Mouse (Mus musculus) frontal cortex, postnatal 14 days (tissue): ENCODE measurements around the gene Hspa12a.

ENCODE experiments used
- DNase-seq, 2 experiments: peaks; one replicate each; pipeline ENCODE4 v3.0.0; 2022; ENCODE audit warnings: low spot score in 2 of 2

The Hspa12a gene

GRCm38 (mm10) chr19:58860255-58861173, 82.9 kb downstream of the Hspa12a start:
- DNase-seq = peak; percentile 71 to 80

GRCm38 (mm10) chr19:58859831-58860254, 83.6 kb downstream of the Hspa12a start:
- peak in 1 of 2 experiments; percentile 27 for DNase-seq

- peak in 1 of 2 experiments; percentile 24 for DNase-seq
Measured at GRCm38 (mm10) chr19:58859357-58859756, 84.1 kb downstream of the Hspa12a start.

GRCm38 (mm10) chr19:58856129-58856855, 87.2 kb downstream of the Hspa12a start:
- DNase-seq = no peak

GRCm38 (mm10) chr19:58854899-58855298, 88.6 kb downstream of the Hspa12a start:
- DNase-seq = no peak

GRCm38 (mm10) chr19:58853036-58853735, 90.3 kb downstream of the Hspa12a start:
- no peak for DNase-seq

- no peak for DNase-seq
Measured at GRCm38 (mm10) chr19:58850719-58851466, 92.6 kb downstream of the Hspa12a start.

- DNase-seq = no peak
Measured at GRCm38 (mm10) chr19:58849333-58850131, 93.9 kb downstream of the Hspa12a start.

- no peak for DNase-seq
Measured at GRCm38 (mm10) chr19:58843606-58844005, 99.8 kb downstream of the Hspa12a start.

- DNase-seq = no peak
Measured at GRCm38 (mm10) chr19:58840721-58841271, 102.7 kb downstream of the Hspa12a start.

- no peak for DNase-seq
Measured at GRCm38 (mm10) chr19:58839806-58840205, 103.6 kb downstream of the Hspa12a start.

- DNase-seq = no peak
Measured at GRCm38 (mm10) chr19:58839345-58839744, 104.1 kb downstream of the Hspa12a start.

GRCm38 (mm10) chr19:58838706-58839105, 104.7 kb downstream of the Hspa12a start:
- DNase-seq = no peak

- no peak for DNase-seq
Measured at GRCm38 (mm10) chr19:58833639-58834180, 109.7 kb downstream of the Hspa12a start.

- no peak for DNase-seq
Measured at GRCm38 (mm10) chr19:58832988-58833387, 110.5 kb downstream of the Hspa12a start.

- DNase-seq = no peak
Measured at GRCm38 (mm10) chr19:58831280-58831922, 112.1 kb downstream of the Hspa12a start.

GRCm38 (mm10) chr19:58830182-58830581, 113.3 kb downstream of the Hspa12a start:
- no peak for DNase-seq

- peak; percentile 57 to 70 for DNase-seq
Measured at GRCm38 (mm10) chr19:58829575-58829974, 113.9 kb downstream of the Hspa12a start.

GRCm38 (mm10) chr19:58827656-58828055, 115.8 kb downstream of the Hspa12a start:
- no peak for DNase-seq
